Mouse (Mus musculus): ENCODE data around the gene D630045J12Rik.
A peak's percentile ranks its signal among the peaks of the same experiment; 100 is the strongest.

Gene D630045J12Rik

GRCm38 (mm10) chr6:38131801-38132231 lies 122.0 kb downstream of the D630045J12Rik start:
- DNase-seq (ENCODE audit: low spot score) = no peak

- DNase-seq (ENCODE audit: low spot score) = no peak
Measured at GRCm38 (mm10) chr6:38129883-38130282, 123.9 kb downstream of the D630045J12Rik start.

- DNase-seq (ENCODE audit: low spot score) = no peak
Measured at GRCm38 (mm10) chr6:38128115-38128514, 125.7 kb downstream of the D630045J12Rik start.

GRCm38 (mm10) chr6:38125462-38125861 lies 128.3 kb downstream of the D630045J12Rik start:
- DNase-seq (ENCODE audit: low spot score) = no peak

GRCm38 (mm10) chr6:38124882-38125281 lies 128.9 kb downstream of the D630045J12Rik start:
- DNase-seq (ENCODE audit: low spot score) = no peak

- no peak for DNase-seq (ENCODE audit: low spot score)
Measured at GRCm38 (mm10) chr6:38124207-38124835, 129.5 kb downstream of the D630045J12Rik start, which contains the start of gene Atp6v0a4. Gene Atp6v0a4 (minus strand): TSS chr6:38124586.

GRCm38 (mm10) chr6:38123471-38124206 lies 130.2 kb downstream of the D630045J12Rik start:
- no peak for DNase-seq (ENCODE audit: low spot score)

- no peak for DNase-seq (ENCODE audit: low spot score)
Measured at GRCm38 (mm10) chr6:38122791-38123190, 131.0 kb downstream of the D630045J12Rik start.

GRCm38 (mm10) chr6:38121843-38122242 lies 132.0 kb downstream of the D630045J12Rik start:
- DNase-seq (ENCODE audit: low spot score) = no peak

- DNase-seq (ENCODE audit: low spot score) = no peak
Measured at GRCm38 (mm10) chr6:38120681-38121371, 133.0 kb downstream of the D630045J12Rik start.

- no peak for DNase-seq (ENCODE audit: low spot score)
Measured at GRCm38 (mm10) chr6:38118341-38118740, 135.5 kb downstream of the D630045J12Rik start.

- peak; percentile 8 for DNase-seq (ENCODE audit: low spot score)
Measured at GRCm38 (mm10) chr6:38116107-38116770, 137.6 kb downstream of the D630045J12Rik start.

- no peak for DNase-seq (ENCODE audit: low spot score)
Measured at GRCm38 (mm10) chr6:38110859-38111258, 142.9 kb downstream of the D630045J12Rik start.

GRCm38 (mm10) chr6:38109871-38110270 lies 143.9 kb downstream of the D630045J12Rik start:
- peak; percentile 6 for DNase-seq (ENCODE audit: low spot score)

- DNase-seq (ENCODE audit: low spot score) = no peak
Measured at GRCm38 (mm10) chr6:38109160-38109795, 144.5 kb downstream of the D630045J12Rik start, which contains the start of gene Tmem213. Gene Tmem213 (plus strand): TSS chr6:38109255.

- DNase-seq (ENCODE audit: low spot score) = no peak
Measured at GRCm38 (mm10) chr6:38108449-38108848, 145.4 kb downstream of the D630045J12Rik start.

GRCm38 (mm10) chr6:38105924-38106323 lies 147.9 kb downstream of the D630045J12Rik start:
- DNase-seq (ENCODE audit: low spot score) = no peak

- no peak for DNase-seq (ENCODE audit: low spot score)
Measured at GRCm38 (mm10) chr6:38103775-38104174, 150.0 kb downstream of the D630045J12Rik start.

GRCm38 (mm10) chr6:38102216-38102795 lies 151.5 kb downstream of the D630045J12Rik start:
- no peak for DNase-seq (ENCODE audit: low spot score)

- DNase-seq (ENCODE audit: low spot score) = no peak
Measured at GRCm38 (mm10) chr6:38096961-38097370, 156.8 kb downstream of the D630045J12Rik start.

- DNase-seq (ENCODE audit: low spot score) = no peak
Measured at GRCm38 (mm10) chr6:38094701-38095100, 159.1 kb downstream of the D630045J12Rik start.

All from embryo, embryonic 10.5 days (tissue).